Mouse (Mus musculus) E14TG2a.4 (cell line): Measurements from ENCODE around the gene Helb.

Source experiments
- H3K27me3 ChIP-seq: 2 replicates; pipeline ENCODE4 v1.6.1; 2014; ENCODE audit warnings: low read length, control low read depth; ENCODE audit not compliant: insufficient read depth
- H3K36me3 ChIP-seq: 2 replicates; pipeline ENCODE4 v1.6.1; 2014; ENCODE audit warnings: low read length, control low read depth; ENCODE audit not compliant: insufficient read depth
- H3K4me1 ChIP-seq: replicated peaks from 2 replicates; pipeline ENCODE4 v1.6.1; 2014; ENCODE audit warnings: low read depth, low read length, control low read depth
- H3K4me3 ChIP-seq: replicated peaks from 2 replicates; pipeline ENCODE4 v1.5.1; 2014; ENCODE audit warnings: mild to moderate bottlenecking, low read length
- H3K9me3 ChIP-seq: 2 replicates; pipeline ENCODE4 v1.6.1; 2014; ENCODE audit warnings: low read length, control low read depth
- CTCF ChIP-seq: conservative IDR thresholded peaks from 2 replicates; pipeline ENCODE4 v1.5.1; 2014; ENCODE audit warnings: low read length
- NANOG ChIP-seq: IDR thresholded peaks from 2 replicates; pipeline ENCODE4 v1.6.1; 2014; ENCODE audit warnings: borderline replicate concordance, low read length, mixed read lengths
- POU5F1 ChIP-seq: IDR thresholded peaks from 2 replicates; pipeline ENCODE4 v1.6.1; 2014; ENCODE audit warnings: low read length, borderline replicate concordance

Helb gene

DNA sequence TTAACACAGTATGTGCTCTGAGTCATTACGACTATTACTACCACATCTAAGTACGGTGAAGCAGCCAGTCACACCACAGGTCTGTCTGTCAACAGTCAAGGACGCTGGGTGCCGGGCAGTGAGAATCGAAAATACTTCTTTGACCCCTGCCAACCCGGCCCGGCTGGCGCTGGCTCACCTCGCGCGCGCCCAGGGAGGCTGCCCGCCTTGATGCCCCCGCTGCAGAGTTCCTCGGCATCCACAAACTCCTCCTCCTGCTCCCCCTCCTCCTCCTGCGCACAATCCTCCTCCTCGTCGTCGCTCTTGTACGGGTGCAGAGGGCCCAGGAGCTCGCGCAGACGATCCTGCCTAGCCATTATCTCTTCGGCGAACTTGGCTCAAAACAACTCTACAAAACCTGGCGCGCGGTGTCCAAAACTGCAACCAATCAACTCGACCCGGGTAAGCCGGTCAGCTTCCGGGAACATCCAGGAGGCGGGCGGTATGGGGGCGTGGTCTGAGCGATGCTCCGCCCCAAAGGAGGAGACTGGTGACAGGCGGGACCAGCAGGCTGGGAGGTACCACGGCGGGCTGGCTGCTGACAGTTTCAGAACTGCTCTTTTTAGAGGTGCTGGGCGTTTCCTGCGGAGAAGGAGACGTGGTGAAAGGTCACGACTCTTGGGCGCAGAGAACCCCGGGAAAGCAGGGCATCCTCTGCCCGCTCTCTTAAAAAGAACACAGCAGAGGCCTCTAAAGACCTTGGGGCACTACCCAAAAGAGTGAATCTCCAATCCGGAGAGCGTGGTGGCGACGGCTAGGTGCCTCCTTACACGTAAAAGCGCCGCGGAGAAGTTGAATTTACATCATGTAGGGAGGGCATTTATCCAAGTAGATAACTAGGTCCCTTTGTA is at the start of gene Helb:
Gene Helb, minus strand, starts transcription at position 481 of the 890 bp plus-strand sequence.
- H3K4me3 ChIP-seq: peak within 1 kb of the TSS; percentile 94
- peaks cover 40% of the 10 kb centered on the region for H3K4me1 ChIP-seq
- TF ChIP-seq CTCF (no peak), NANOG (no peak; the same call in 1 of the 2 replicates), POU5F1 (no peak)
- no peaks in the 10 kb centered on the region for H3K27me3 ChIP-seq
- peaks cover 37% of the 10 kb centered on the region for H3K36me3 ChIP-seq
- peaks cover 10% of the 10 kb centered on the region for H3K9me3 ChIP-seq

DNA sequence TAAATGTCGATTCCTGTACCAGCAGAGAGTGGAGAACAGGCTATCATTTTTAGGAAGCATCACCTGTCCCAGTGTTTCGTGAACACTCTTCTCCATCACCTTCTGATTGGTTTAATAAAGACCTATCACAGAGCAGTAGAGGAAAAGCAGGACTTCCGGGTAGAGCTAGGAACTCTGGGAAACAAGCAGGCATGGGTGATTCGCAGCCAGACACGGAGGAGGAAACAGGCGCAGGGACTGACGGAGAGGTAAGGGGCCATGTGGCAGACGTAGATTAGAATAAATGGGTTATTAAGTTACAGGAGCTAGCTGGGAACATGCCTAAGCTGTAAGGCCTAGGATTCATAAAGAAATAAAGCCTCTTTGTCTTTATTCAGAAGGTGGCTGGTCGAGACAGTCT is 47.7 kb upstream of the Helb start:
- peaks cover 17% of the 10 kb centered on the region for H3K9me3 ChIP-seq
- TF ChIP-seq NANOG (no peak), CTCF (no peak), POU5F1 (no peak)
- H3K27me3 ChIP-seq: no peaks in the 10 kb centered on the region
- H3K4me1 ChIP-seq: peaks cover 35% of the 10 kb centered on the region
- peaks cover 71% of the 10 kb centered on the region for H3K36me3 ChIP-seq
- H3K4me3 ChIP-seq: peak overlapping the region; percentile 56

DNA sequence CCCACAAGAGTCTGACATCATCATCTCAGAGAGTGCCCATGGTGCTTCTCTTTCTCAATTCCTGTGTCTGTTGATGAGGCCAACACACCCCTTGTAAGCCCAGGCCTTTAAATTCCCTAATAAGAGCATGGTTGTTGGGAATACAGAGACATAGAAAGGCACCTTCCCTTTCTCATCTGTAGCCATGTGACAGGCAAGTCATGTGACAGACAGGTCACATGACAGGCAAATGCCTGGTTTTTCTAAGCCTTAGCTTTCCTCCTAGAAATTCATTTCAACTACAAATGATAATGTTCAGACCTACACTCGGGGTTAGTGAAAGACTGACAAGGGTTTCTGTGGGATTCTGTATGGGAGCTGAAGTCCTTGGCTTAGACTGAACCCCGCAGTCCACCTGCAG is 41.1 kb upstream of the Helb start:
- H3K9me3 ChIP-seq: peaks cover 49% of the 10 kb centered on the region
- TF ChIP-seq NANOG (no peak), CTCF (no peak), POU5F1 (no peak)
- H3K36me3 ChIP-seq: peaks cover 77% of the 10 kb centered on the region
- H3K4me1 ChIP-seq: no peaks in the 10 kb centered on the region
- H3K27me3 ChIP-seq: no peaks in the 10 kb centered on the region
- H3K4me3 ChIP-seq: no peak overlapping the region

DNA sequence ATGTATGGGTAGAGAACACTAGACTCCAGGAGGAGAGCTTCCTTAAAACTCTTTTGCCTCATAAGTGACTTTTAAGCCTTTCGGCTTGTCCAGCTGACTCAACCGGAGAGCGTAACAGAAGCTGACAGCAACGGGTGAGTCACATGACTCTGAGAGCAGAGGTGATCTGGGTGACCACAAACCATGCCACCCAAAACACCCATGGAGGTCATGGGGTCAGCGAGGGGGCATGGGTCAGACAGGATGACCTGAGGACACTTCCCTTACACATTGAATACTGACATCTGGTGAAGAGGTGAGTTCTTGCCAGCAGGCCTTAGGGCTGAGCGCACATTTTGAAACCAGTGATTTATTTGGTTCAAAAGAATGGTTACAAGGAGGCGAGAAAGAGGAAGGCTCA is 38.9 kb upstream of the Helb start:
- TF ChIP-seq NANOG: no peak
- TF ChIP-seq CTCF: no peak
- no peak for TF ChIP-seq POU5F1
- no peak overlapping the region for H3K4me3 ChIP-seq
- peaks cover 54% of the 10 kb centered on the region for H3K9me3 ChIP-seq
- H3K4me1 ChIP-seq: no peaks in the 10 kb centered on the region
- H3K27me3 ChIP-seq: no peaks in the 10 kb centered on the region
- peaks cover 87% of the 10 kb centered on the region for H3K36me3 ChIP-seq

DNA sequence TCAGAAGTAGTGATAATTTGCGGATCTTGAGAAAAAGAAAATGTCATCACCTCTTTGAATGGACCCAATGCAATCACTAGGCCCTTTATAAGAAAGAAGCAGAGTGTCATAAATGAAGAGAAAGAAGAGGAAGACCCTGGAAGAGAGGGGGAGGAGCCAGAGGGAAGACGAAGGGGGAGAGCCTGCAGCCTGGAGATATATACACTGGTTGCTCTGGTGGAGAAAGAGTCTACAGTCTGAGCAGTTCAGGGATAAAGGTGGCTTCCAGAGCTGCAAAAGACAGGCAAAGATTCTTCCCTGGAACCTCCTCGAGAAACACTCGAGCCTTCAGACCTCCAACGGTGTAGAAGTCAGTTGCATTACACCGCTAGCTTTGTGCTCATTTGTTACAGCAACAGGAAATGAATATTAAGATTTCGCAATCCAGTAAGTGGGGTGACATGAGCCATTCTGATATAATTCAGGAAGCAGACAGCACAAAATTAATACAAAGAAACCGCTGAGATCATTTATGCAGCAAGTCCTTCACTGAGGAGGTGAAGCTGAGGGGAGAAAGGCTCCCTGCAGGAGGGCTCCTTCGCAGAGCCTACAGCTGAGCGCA is 28.2 kb upstream of the Helb start:
- no peaks in the 10 kb centered on the region for H3K9me3 ChIP-seq
- TF ChIP-seq CTCF (no peak), NANOG (no peak), POU5F1 (no peak)
- H3K4me3 ChIP-seq: no peak overlapping the region
- H3K36me3 ChIP-seq: peaks cover 60% of the 10 kb centered on the region
- H3K27me3 ChIP-seq: no peaks in the 10 kb centered on the region
- peaks cover 9% of the 10 kb centered on the region for H3K4me1 ChIP-seq

DNA sequence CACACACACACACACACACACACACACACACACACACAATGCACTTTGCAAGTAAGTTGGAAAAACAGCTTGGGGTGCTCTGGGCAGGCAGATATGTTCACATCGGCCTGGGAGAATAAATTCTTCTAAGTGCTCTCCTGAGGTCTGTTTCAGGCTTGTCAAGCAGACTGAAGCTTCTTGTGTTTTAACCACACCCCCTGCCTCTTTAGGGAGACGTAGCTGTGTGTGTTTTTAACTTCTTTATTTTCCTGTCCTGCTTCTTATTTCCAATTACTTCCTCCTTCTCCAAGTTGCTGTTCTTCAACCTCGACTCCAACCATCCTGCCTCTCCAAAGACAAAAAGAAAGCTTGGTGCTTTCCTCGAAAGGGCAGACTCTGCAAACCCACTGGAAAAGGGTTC is 27.4 kb upstream of the Helb start:
- H3K27me3 ChIP-seq: no peaks in the 10 kb centered on the region
- no peaks in the 10 kb centered on the region for H3K9me3 ChIP-seq
- H3K4me1 ChIP-seq: peaks cover 16% of the 10 kb centered on the region
- H3K36me3 ChIP-seq: peaks cover 52% of the 10 kb centered on the region
- no peak for TF ChIP-seq POU5F1
- no peak for TF ChIP-seq NANOG
- no peak for TF ChIP-seq CTCF
- H3K4me3 ChIP-seq: no peak overlapping the region

DNA sequence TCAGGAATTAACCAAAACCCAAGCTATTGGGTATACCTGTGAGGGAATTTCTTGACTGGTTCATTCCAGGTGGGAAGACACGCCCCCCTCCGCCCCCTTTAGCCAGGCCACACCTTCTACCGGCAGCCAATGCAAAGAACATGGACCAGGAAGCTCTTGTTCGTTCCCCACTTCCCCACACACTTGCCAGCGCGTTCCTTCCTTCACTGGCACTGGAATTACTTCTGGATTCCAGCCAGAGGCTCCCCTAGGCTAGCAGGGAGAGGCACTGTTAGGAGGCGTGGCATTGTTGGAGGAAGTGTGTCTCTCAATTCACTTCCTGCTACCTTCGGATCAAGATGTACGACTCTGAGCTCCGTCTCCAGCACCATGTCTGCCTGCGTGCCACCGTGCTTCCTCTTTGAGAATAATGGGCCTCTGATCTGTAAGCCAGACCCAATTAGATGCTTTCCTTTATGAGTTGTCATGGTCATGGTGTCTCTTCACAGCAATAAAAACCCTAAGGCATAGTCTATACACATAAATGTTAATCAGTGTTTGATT is 23.3 kb upstream of the Helb start:
- H3K4me3 ChIP-seq: peak overlapping the region; percentile 51
- peaks cover 11% of the 10 kb centered on the region for H3K36me3 ChIP-seq
- no peaks in the 10 kb centered on the region for H3K27me3 ChIP-seq
- no peaks in the 10 kb centered on the region for H3K9me3 ChIP-seq
- H3K4me1 ChIP-seq: peaks cover 45% of the 10 kb centered on the region
- TF ChIP-seq CTCF (no peak), NANOG (no peak), POU5F1 (no peak)

DNA sequence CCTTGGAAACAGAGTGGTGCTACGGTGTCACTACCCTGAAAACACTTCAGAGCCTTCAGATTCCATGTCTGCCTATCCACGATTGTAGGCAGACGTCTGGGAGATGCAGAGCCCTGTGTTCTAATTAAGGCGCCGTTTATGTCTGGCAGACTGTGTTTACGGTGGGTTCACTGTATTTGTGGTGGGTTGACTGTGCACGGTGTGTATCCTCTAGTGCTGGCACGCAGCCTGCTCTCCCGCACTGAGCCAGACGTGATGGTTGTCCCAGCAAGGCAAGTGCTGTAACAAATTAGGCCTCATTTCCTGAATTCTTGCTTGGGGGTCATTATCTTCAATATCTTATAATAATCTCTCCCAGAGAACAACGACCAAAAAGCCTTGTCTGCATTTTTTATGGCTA is 20.9 kb upstream of the Helb start:
- peaks cover 4% of the 10 kb centered on the region; the same call in 1 of the 2 replicates for H3K9me3 ChIP-seq
- H3K36me3 ChIP-seq: no peaks in the 10 kb centered on the region
- H3K4me1 ChIP-seq: peaks cover 58% of the 10 kb centered on the region
- no peaks in the 10 kb centered on the region for H3K27me3 ChIP-seq
- no peak overlapping the region for H3K4me3 ChIP-seq
- TF ChIP-seq CTCF (no peak), NANOG (no peak), POU5F1 (no peak)
